Mouse (Mus musculus): ENCODE results near the gene Chst4. TPM values are rescaled to one million over a fixed set of nuclear protein-coding genes. Genes with fewer than 3 reads are reported as not detected.
A peak's percentile ranks its signal among the peaks of the same experiment; 100 is the strongest.

Gene Chst4
- polyA plus RNA-seq (2014; fragmentation: Nextera tagmentation; extraction: Ambion mirVana) = not detected in 2 replicates

DNA sequence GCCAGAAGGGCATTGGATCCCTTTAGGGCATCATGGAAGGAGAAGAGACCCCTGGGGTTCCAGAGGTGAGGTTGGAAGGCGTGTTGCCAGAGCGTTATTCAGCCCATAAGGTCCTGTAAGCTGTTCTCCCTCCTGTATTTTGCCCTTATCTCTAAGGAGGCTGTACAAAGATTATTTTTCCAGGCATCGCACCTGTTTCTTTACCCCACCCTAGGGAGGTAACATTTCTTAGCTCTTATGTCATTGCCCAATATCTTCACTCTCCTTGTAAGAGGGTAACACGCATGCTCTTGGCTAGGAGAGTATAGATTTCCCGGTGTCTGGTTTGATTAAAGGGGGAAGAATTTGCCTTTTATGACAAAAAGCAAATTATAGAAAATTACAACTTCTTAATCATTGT is at the start of gene Chst4:
TSS of gene Chst4 (minus strand) at position 82 of the 400 bp plus-strand sequence.
- H3K27ac ChIP-seq (ENCODE audit: low read depth, low read length) = no peak within 1 kb of the TSS
- WGBS = 83% methylated on average over 5 of the region's 5 CpGs
- no peak for DNase-seq (ENCODE audit: low spot score)
- no peaks in the 10 kb centered on the region for H3K27me3 ChIP-seq (replicated peaks; ENCODE audit: control insufficient read depth, insufficient read depth, low read length)
- ATAC-seq = no peak
- no peaks in the 10 kb centered on the region for H3K36me3 ChIP-seq (ENCODE audit: control insufficient read depth, insufficient read depth, low read length)
- H3K4me1 ChIP-seq (ENCODE audit: control insufficient read depth, insufficient read depth, low read length) = no peaks in the 10 kb centered on the region
- no peak within 1 kb of the TSS for H3K4me2 ChIP-seq (ENCODE audit: low read length)
- no peaks in the 10 kb centered on the region for H3K9me3 ChIP-seq (replicated peaks; ENCODE audit: control insufficient read depth, low read length)
- H3K4me3 ChIP-seq (ENCODE audit: low read depth, low read length) = no peak within 1 kb of the TSS
- H3K9ac ChIP-seq (ENCODE audit: low read length) = no peak within 1 kb of the TSS

DNA sequence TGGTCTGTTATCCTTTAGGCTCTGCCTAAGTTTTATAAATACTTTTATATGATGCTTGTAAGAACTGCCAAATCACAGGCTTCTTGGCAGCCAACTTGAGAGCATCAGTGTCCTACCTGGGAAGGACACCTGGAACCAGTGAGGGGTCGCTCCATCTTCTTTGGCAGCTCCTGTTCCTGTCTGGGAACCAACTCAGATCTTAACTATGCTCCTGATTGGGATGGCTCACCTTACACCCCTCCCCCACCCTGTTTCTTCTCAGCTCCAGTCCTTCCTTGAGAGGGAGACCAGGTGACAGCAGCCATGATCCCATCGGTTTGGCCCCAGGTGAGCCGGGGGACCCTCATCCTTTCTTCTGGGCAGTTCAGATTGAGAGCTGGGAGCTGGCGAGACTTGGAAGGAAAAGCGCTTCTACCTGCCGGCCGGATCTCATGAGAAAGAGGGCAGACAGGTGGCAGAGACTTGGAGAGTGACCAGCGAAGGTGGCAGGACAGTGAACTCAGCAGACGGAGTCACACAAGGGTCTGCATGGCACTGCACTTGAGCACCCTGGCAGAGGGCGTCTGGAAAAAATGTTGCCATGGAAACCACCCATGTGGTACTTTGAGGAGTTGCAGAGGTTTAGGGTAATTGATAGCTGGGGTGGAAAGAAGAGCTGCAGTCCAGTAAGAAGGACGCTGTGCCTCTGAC is 43.0 kb upstream of the Chst4 start:
- ATAC-seq = no peak
- Histone ChIP-seq H3K4me2 (ENCODE audit: low read length) (no peak overlapping the region), H3K9ac (ENCODE audit: low read length) (no peak overlapping the region), H3K4me3 (ENCODE audit: low read depth, low read length) (no peak overlapping the region), H3K36me3 (ENCODE audit: control insufficient read depth, insufficient read depth, low read length) (peaks cover 45% of the 10 kb centered on the region), H3K4me1 (ENCODE audit: control insufficient read depth, insufficient read depth, low read length) (peaks cover 2% of the 10 kb centered on the region; the same call in 1 of the 2 replicates), H3K9me3 (replicated peaks; ENCODE audit: control insufficient read depth, low read length) (no peaks in the 10 kb centered on the region), H3K27ac (ENCODE audit: low read depth, low read length) (no peak overlapping the region), H3K27me3 (replicated peaks; ENCODE audit: control insufficient read depth, insufficient read depth, low read length) (no peaks in the 10 kb centered on the region)
- DNase-seq (ENCODE audit: low spot score) = no peak
- 78% methylated on average over 11 of the region's 11 CpGs for WGBS

DNA sequence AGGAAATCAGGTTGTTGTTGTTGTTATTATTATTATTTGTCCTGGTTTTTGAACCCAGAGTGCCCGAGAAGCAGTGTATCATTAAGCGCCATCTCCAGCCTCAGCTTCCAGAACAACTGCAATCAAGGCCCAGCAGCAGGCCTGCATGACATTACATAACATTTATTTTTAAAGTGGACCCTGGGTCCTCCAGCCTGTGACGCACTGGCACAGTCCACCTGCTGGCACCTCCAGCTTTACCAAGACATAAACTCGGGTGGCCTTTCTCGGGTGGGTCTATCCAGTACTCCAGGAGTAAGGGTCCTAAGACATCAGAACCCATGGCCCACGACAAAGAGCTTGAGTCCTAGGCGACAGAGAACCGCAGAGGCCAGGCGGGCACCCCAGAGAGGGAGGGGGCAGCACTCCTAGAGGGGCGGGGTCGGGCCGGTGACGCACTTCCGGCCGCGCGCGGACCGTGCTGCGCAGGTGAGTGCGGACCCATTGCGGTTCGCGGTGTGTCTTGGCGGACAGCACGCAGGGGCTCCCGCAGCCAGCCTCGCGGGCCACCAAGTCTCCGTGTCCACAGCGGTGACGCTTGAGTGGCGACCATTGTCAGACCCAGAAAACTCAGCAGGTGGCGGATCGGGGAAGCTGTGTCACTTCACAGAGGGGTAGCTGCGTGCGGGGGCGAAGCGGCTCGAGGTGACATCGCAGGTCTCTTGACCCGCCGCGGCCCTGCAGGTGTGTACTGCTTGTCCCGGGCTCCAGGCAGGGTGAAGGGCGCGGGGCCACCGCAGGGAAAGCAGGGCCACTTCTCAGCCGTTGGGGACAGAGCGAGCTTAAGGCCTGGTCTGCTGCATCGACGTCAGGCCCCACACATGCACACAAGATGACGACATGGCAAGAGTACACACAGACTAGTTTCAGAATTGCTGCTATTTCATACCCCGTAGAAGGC is 40.0 kb upstream of the Chst4 start, which contains the start of gene Zfp612:
TSS of gene Zfp612 (plus strand) at position 465 of the 940 bp plus-strand sequence.
- ATAC-seq (peak; percentile 98), DNase-seq (ENCODE audit: low spot score) (peak; percentile 75)
- Histone ChIP-seq H3K27me3 (replicated peaks; ENCODE audit: control insufficient read depth, insufficient read depth, low read length) (no peaks in the 10 kb centered on the region), H3K9me3 (replicated peaks; ENCODE audit: control insufficient read depth, low read length) (no peaks in the 10 kb centered on the region), H3K4me1 (ENCODE audit: control insufficient read depth, insufficient read depth, low read length) (peaks cover 2% of the 10 kb centered on the region; the same call in 1 of the 2 replicates), H3K4me2 (ENCODE audit: low read length) (peak within 1 kb of the TSS; percentile 79), H3K4me3 (ENCODE audit: low read depth, low read length) (peak within 1 kb of the TSS; percentile 65), H3K9ac (ENCODE audit: low read length) (peak within 1 kb of the TSS; percentile 73), H3K36me3 (ENCODE audit: control insufficient read depth, insufficient read depth, low read length) (peaks cover 19% of the 10 kb centered on the region; the same call in 1 of the 2 replicates), H3K27ac (ENCODE audit: low read depth, low read length) (no peak within 1 kb of the TSS)
- 5% methylated on average over 54 of the region's 54 CpGs for WGBS

DNA sequence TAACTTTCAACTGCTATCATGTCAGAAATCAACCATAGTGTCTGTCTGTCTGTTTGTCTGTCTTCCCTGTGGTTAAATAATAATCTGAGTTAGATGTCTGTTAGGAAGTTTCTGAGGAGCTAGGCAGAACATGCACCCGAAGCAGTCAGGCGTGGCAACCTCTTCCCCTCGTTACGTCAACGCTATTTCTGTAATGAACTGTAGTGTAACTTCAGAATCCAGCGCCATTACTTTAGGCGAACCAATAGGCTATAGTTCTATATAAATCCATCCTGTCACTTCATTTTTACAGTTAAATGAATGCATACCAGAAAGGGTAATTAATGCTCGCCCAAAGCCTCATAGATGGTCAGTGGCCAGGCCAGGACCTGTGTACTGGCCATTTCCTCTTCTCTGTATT is 35.0 kb upstream of the Chst4 start:
- no peak overlapping the region for H3K9ac ChIP-seq (ENCODE audit: low read length)
- WGBS = 78% methylated on average over 8 of the region's 8 CpGs
- no peak for ATAC-seq

DNA sequence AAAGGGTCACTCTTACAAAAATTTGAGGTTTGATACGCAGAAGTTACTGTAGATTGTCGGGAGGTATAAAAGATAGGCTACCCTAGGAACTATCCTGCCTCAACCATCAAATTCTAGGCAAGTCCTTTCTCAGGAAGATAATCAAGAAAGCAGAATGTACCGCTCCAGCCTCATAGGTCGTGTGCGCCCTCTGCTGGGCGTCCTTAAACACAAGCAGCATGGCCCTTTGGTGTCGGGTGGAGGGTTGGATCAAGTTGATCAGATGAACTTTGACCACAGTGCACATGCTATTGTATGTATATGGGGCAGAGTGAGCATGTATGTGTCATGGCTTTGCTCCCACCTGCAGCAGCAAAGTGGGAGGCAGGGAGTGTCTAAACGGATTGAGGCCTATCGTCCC is 32.1 kb upstream of the Chst4 start:
- Histone ChIP-seq H3K4me2 (ENCODE audit: low read length) (no peak overlapping the region), H3K27ac (ENCODE audit: low read depth, low read length) (no peak overlapping the region), H3K9me3 (replicated peaks; ENCODE audit: control insufficient read depth, low read length) (no peaks in the 10 kb centered on the region), H3K9ac (ENCODE audit: low read length) (no peak overlapping the region), H3K4me1 (ENCODE audit: control insufficient read depth, insufficient read depth, low read length) (no peaks in the 10 kb centered on the region), H3K27me3 (replicated peaks; ENCODE audit: control insufficient read depth, insufficient read depth, low read length) (no peaks in the 10 kb centered on the region), H3K36me3 (ENCODE audit: control insufficient read depth, insufficient read depth, low read length) (no peaks in the 10 kb centered on the region), H3K4me3 (ENCODE audit: low read depth, low read length) (no peak overlapping the region)
- DNase-seq (ENCODE audit: low spot score) (peak; percentile 88), ATAC-seq (no peak)
- WGBS = 14% methylated on average over 9 of the region's 9 CpGs

More for the DNA sequence above, 35.0 kb upstream of the Chst4 start:
- Histone ChIP-seq H3K9me3 (replicated peaks; ENCODE audit: control insufficient read depth, low read length) (no peaks in the 10 kb centered on the region), H3K4me3 (ENCODE audit: low read depth, low read length) (no peak overlapping the region), H3K4me2 (ENCODE audit: low read length) (no peak overlapping the region), H3K27me3 (replicated peaks; ENCODE audit: control insufficient read depth, insufficient read depth, low read length) (no peaks in the 10 kb centered on the region), H3K4me1 (ENCODE audit: control insufficient read depth, insufficient read depth, low read length) (peaks cover 2% of the 10 kb centered on the region; the same call in 1 of the 2 replicates), H3K36me3 (ENCODE audit: control insufficient read depth, insufficient read depth, low read length) (no peaks in the 10 kb centered on the region), H3K27ac (ENCODE audit: low read depth, low read length) (no peak overlapping the region)
- DNase-seq (ENCODE audit: low spot score) = no peak

DNA sequence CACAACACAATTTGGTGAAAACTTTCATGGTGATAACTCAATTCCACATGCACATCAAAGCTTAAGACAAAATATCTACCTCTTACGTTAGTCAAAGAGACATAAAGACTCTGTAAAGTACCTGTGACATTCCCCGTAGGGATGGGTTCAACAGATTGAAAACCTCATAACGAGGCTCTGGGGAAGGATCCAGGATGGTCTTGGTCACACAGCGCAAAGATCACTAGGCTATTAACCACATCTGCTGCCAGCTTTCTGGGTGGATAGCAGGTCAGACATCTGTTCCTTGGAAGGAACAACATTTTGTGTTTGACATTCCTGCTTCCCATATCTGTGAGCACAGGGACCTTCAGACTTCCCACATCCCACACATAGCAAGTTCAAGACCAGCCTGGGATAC is 30.2 kb upstream of the Chst4 start:
- ATAC-seq = no peak
- no peak overlapping the region for H3K4me3 ChIP-seq (ENCODE audit: low read depth, low read length)

DNA sequence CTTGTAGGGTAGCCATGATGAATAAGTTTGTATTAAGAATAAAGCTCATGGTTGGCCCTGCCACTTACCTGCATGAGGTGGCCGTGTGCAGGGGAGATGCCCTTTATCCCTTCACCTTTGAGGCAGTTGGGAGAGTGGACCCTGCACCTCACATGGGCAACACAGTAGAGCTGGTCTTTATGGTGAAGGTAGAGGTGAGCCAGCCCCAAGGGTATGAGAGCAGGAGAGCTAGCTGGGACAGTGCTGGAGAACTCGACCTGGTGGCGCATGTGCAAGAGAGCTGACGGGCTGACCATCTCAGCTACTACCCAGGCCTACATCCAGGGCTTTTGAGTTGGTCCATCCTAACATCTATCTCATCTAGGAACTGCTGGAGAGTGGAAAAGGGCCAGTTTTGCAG is 26.1 kb upstream of the Chst4 start:
- WGBS = 85% methylated on average over 4 of the region's 4 CpGs
- Histone ChIP-seq H3K4me3 (ENCODE audit: low read depth, low read length) (no peak overlapping the region), H3K4me2 (ENCODE audit: low read length) (no peak overlapping the region), H3K27me3 (replicated peaks; ENCODE audit: control insufficient read depth, insufficient read depth, low read length) (no peaks in the 10 kb centered on the region), H3K4me1 (ENCODE audit: control insufficient read depth, insufficient read depth, low read length) (no peaks in the 10 kb centered on the region), H3K9me3 (replicated peaks; ENCODE audit: control insufficient read depth, low read length) (no peaks in the 10 kb centered on the region), H3K9ac (ENCODE audit: low read length) (no peak overlapping the region), H3K36me3 (ENCODE audit: control insufficient read depth, insufficient read depth, low read length) (no peaks in the 10 kb centered on the region), H3K27ac (ENCODE audit: low read depth, low read length) (no peak overlapping the region)
- no peak for DNase-seq (ENCODE audit: low spot score)
- ATAC-seq = no peak

More for the DNA sequence above, 30.2 kb upstream of the Chst4 start:
- Histone ChIP-seq H3K9me3 (replicated peaks; ENCODE audit: control insufficient read depth, low read length) (no peaks in the 10 kb centered on the region), H3K4me2 (ENCODE audit: low read length) (no peak overlapping the region), H3K4me1 (ENCODE audit: control insufficient read depth, insufficient read depth, low read length) (no peaks in the 10 kb centered on the region), H3K27ac (ENCODE audit: low read depth, low read length) (no peak overlapping the region), H3K27me3 (replicated peaks; ENCODE audit: control insufficient read depth, insufficient read depth, low read length) (no peaks in the 10 kb centered on the region), H3K36me3 (ENCODE audit: control insufficient read depth, insufficient read depth, low read length) (no peaks in the 10 kb centered on the region), H3K9ac (ENCODE audit: low read length) (no peak overlapping the region)
- DNase-seq (ENCODE audit: low spot score) = no peak
- 86% methylated on average over 4 of the region's 4 CpGs for WGBS

DNA sequence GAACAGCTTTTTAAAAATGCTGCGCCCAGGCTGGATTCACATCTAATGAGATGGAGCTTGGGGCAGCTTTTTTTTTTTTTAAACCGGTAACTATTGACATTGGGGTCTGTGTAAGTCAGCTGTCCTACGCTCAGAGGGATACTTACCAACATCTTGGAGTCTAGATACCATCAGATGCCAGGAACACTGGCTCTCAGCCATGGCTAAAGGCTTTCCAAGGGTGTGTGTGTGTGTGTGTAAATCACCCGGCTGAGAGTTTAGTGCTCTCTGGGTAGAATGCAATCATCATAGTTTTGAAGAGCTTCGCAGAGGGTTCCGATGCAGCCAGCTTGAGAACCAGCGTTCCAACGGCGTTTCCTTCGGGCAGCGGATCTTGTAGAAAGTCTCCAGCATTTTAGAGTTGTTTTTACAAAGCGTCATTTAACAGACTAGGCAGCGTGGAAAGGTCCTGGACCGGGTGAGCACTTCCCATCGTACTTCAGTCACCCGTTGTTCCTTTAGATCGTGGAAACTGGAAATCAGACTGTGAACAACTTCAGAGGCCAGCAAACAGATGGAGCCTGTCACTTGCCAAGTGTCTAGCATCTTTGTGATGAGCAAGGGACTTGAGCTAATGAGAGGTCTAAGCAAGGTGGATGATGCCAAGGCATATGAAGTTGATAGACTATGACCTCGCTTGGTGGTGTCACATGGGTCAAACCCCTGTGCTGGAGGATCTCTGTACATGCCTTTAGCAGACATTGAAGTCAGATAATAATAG is 25.2 kb upstream of the Chst4 start:
- H3K4me1 ChIP-seq (ENCODE audit: control insufficient read depth, insufficient read depth, low read length) = no peaks in the 10 kb centered on the region
- H3K4me3 ChIP-seq (ENCODE audit: low read depth, low read length) = no peak overlapping the region
- ATAC-seq (no peak), DNase-seq (ENCODE audit: low spot score) (no peak)
- no peaks in the 10 kb centered on the region for H3K9me3 ChIP-seq (replicated peaks; ENCODE audit: control insufficient read depth, low read length)
- no peak overlapping the region for H3K4me2 ChIP-seq (ENCODE audit: low read length)
- WGBS = 91% methylated on average over 18 of the region's 18 CpGs
- no peak overlapping the region for H3K27ac ChIP-seq (ENCODE audit: low read depth, low read length)
- H3K36me3 ChIP-seq (ENCODE audit: control insufficient read depth, insufficient read depth, low read length) = no peaks in the 10 kb centered on the region
- no peak overlapping the region for H3K9ac ChIP-seq (ENCODE audit: low read length)
- no peaks in the 10 kb centered on the region for H3K27me3 ChIP-seq (replicated peaks; ENCODE audit: control insufficient read depth, insufficient read depth, low read length)

Data from forebrain, embryonic 14.5 days (tissue).